Mouse (Mus musculus): ENCODE results near the gene Slc25a30. TPM values are rescaled to one million over a fixed set of nuclear protein-coding genes. Genes with fewer than 3 reads are reported as not detected.
A peak's percentile ranks its signal among the peaks of the same experiment; 100 is the strongest.

The Slc25a30 gene
- polyA plus RNA-seq (2011; ENCODE audit: insufficient read depth, insufficient read length, low read depth, missing spikeins): 70.6 and 73.3 TPM in 2 replicates

DNA sequence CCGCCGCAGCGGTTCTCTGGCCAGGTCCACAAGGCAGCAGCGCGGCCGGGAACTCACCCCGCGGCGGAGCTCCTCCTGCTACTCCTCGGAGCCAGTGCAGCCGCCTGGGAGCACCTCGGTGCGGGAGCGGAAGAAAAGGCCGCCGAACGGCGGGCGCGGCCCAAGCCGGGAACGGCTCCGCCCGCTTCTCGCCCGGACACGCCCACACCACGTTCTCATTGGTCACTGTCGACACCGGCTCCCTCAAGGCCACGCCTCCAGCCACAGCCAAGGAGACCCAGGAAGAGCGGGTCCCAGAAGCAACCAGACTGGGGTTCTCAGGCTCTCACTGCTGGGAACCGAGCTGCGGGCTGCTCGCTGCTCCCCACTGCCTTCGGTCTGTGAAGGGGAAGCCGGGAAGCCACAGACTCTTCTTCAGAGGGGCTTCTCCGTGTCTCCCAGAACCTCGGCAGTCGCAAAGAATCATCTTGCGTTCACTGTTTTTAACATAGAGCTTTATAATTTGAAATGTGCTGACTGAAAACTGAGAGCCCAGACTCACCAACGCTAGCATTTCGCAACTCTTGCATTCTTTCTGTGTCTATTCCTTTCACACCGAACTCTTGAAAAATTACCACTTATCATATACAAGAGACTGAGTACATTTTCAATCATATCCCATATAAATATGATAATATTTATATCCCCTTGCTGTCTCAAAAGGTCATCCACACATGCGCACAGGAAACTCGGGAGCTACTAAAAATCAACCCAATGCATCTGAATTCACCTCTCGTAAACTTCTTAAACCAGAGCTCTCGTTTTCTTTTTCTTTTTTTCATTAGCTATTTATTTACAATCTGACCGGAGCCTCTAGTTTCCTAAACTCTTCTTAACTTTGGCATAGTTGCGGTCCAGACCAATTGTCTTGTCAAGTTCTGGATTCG is at the start of gene Slc25a30:
Gene Slc25a30, minus strand, starts transcription at position 170 of the 926 bp plus-strand sequence.
- H3K27ac ChIP-seq (ENCODE audit: insufficient read depth, low read length): no peak within 1 kb of the TSS
- no peaks in the 10 kb centered on the region for H3K27me3 ChIP-seq (ENCODE audit: control insufficient read depth, insufficient read depth, low read length, poor library complexity, severe bottlenecking)
- peaks cover 1% of the 10 kb centered on the region; the same call in 1 of the 2 replicates for H3K36me3 ChIP-seq (ENCODE audit: control insufficient read depth, insufficient read depth, low read length, poor library complexity, severe bottlenecking)
- no peaks in the 10 kb centered on the region for H3K4me1 ChIP-seq (ENCODE audit: control insufficient read depth, insufficient read depth, low read length)
- peak within 1 kb of the TSS; percentile 73 for H3K4me3 ChIP-seq (ENCODE audit: low read depth, low read length)
- TF ChIP-seq EP300 (IDR thresholded peaks at IDR 0.05; ENCODE audit: insufficient read depth, low read depth, low read length) (no peak), POLR2A (IDR thresholded peaks at IDR 0.05; ENCODE audit: insufficient read depth, low read length) (peak; percentile 45)
- peak within 1 kb of the TSS; percentile 54 for H3K9ac ChIP-seq (ENCODE audit: low read depth, poor library complexity, severe bottlenecking)
- H3K9me3 ChIP-seq (replicated peaks; ENCODE audit: control insufficient read depth, insufficient read depth, low read length, poor library complexity, severe bottlenecking): no peaks in the 10 kb centered on the region

DNA sequence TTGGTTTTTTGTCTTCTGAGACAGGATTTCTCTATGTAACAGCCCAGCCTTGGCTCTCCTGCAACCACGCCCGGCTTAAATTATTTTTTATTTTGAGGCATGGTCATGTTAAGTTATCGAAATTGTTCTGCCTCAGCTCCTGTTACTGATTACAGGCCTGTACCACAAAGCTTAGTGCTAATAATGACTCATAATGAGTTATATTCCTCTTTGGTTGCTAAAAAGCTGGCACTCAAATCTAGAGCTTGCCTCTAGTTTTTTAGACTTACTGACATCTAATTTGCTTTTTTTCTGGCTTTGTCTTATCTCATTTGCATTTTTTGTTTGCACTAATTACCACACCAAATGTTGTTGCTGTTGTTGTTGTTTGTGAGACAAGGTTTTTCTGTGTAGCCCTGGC is 49.7 kb upstream of the Slc25a30 start:
- no peaks in the 10 kb centered on the region for H3K9me3 ChIP-seq (replicated peaks; ENCODE audit: control insufficient read depth, insufficient read depth, low read length, poor library complexity, severe bottlenecking)
- H3K4me3 ChIP-seq (ENCODE audit: low read depth, low read length): no peak overlapping the region
- H3K27ac ChIP-seq (ENCODE audit: insufficient read depth, low read length): no peak overlapping the region
- peaks cover 2% of the 10 kb centered on the region for H3K4me1 ChIP-seq (ENCODE audit: control insufficient read depth, insufficient read depth, low read length)
- no peaks in the 10 kb centered on the region for H3K27me3 ChIP-seq (ENCODE audit: control insufficient read depth, insufficient read depth, low read length, poor library complexity, severe bottlenecking)
- no peaks in the 10 kb centered on the region for H3K36me3 ChIP-seq (ENCODE audit: control insufficient read depth, insufficient read depth, low read length, poor library complexity, severe bottlenecking)
- TF ChIP-seq POLR2A (IDR thresholded peaks at IDR 0.05; ENCODE audit: insufficient read depth, low read length): no peak
- TF ChIP-seq CTCF (IDR thresholded peaks at IDR 0.05; ENCODE audit: low read depth, low read length): no peak
- TF ChIP-seq EP300 (IDR thresholded peaks at IDR 0.05; ENCODE audit: insufficient read depth, low read depth, low read length): no peak
- no peak overlapping the region for H3K9ac ChIP-seq (ENCODE audit: low read depth, poor library complexity, severe bottlenecking)

DNA sequence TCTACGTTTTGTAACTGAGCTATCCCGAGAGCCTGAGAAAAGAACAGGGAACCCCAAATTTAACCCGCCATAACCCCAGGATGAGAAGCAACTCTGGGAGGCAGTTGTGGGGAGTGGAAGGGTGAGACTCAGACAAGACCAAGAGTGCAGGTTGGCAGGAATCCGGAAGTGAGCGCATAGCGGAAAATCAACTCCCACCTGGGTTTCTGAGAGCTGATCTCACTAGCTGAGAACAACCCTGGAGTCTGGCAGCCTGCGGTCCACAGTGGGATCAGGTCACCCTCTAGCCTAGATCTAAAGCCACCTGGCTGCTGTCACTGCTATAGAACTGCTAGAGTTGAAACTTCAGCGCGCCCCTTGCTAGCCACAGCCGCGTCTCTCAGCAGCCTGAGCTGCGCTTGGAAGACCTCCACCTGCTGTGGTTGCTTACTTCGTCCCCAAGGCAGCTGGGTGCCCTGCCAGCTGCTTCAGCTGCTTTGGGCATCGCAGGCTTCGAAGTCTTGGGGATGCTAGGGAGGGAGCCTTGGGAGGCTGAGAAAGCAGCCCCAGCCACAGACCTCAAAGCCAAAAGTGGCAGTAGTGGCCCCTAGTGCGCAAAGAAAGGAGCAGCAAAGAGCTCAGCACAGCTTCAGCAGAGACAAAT is 48.0 kb upstream of the Slc25a30 start:
- no peaks in the 10 kb centered on the region for H3K9me3 ChIP-seq (replicated peaks; ENCODE audit: control insufficient read depth, insufficient read depth, low read length, poor library complexity, severe bottlenecking)
- H3K4me1 ChIP-seq (ENCODE audit: control insufficient read depth, insufficient read depth, low read length): peaks cover 2% of the 10 kb centered on the region
- H3K36me3 ChIP-seq (ENCODE audit: control insufficient read depth, insufficient read depth, low read length, poor library complexity, severe bottlenecking): no peaks in the 10 kb centered on the region
- peak overlapping the region; percentile 96 for H3K4me3 ChIP-seq (ENCODE audit: low read depth, low read length)
- TF ChIP-seq EP300 (IDR thresholded peaks at IDR 0.05; ENCODE audit: insufficient read depth, low read depth, low read length): no peak
- peak; percentile 28 for TF ChIP-seq CTCF (IDR thresholded peaks at IDR 0.05; ENCODE audit: low read depth, low read length)
- H3K27me3 ChIP-seq (ENCODE audit: control insufficient read depth, insufficient read depth, low read length, poor library complexity, severe bottlenecking): no peaks in the 10 kb centered on the region
- peak overlapping the region; percentile 59 for H3K27ac ChIP-seq (ENCODE audit: insufficient read depth, low read length)
- H3K9ac ChIP-seq (ENCODE audit: low read depth, poor library complexity, severe bottlenecking): peak overlapping the region; percentile 67

DNA sequence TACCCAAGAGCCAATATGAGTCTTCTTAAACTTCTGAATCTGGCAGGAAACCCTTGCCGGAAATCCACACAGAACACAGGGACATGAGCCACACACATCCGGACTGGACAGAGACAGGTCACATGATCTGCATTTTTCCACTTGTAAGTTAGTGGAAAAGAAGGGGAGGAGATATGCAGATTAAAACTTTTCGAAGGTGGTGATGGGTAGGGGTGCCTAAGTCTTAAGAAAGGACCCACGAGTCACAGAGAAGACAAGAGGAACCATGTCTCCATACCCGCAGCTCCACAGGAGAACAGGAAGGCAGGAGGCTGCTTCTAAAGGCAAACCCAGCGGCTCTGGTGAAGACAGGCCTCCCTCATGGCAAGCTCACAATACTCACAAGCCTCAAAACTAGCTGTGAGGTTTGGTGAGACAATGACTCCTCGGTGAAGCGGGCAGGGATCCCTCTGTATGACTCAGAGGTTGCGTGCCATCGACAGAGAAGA is 47.5 kb upstream of the Slc25a30 start:
- H3K9me3 ChIP-seq (replicated peaks; ENCODE audit: control insufficient read depth, insufficient read depth, low read length, poor library complexity, severe bottlenecking): no peaks in the 10 kb centered on the region
- no peaks in the 10 kb centered on the region for H3K27me3 ChIP-seq (ENCODE audit: control insufficient read depth, insufficient read depth, low read length, poor library complexity, severe bottlenecking)
- H3K4me3 ChIP-seq (ENCODE audit: low read depth, low read length): peak overlapping the region; percentile 96
- no peaks in the 10 kb centered on the region for H3K36me3 ChIP-seq (ENCODE audit: control insufficient read depth, insufficient read depth, low read length, poor library complexity, severe bottlenecking)
- H3K27ac ChIP-seq (ENCODE audit: insufficient read depth, low read length): peak overlapping the region; percentile 72
- TF ChIP-seq CTCF (IDR thresholded peaks at IDR 0.05; ENCODE audit: low read depth, low read length) (no peak), EP300 (IDR thresholded peaks at IDR 0.05; ENCODE audit: insufficient read depth, low read depth, low read length) (no peak), POLR2A (IDR thresholded peaks at IDR 0.05; ENCODE audit: insufficient read depth, low read length) (no peak)
- H3K9ac ChIP-seq (ENCODE audit: low read depth, poor library complexity, severe bottlenecking): peak overlapping the region; percentile 67
- H3K4me1 ChIP-seq (ENCODE audit: control insufficient read depth, insufficient read depth, low read length): peaks cover 2% of the 10 kb centered on the region

DNA sequence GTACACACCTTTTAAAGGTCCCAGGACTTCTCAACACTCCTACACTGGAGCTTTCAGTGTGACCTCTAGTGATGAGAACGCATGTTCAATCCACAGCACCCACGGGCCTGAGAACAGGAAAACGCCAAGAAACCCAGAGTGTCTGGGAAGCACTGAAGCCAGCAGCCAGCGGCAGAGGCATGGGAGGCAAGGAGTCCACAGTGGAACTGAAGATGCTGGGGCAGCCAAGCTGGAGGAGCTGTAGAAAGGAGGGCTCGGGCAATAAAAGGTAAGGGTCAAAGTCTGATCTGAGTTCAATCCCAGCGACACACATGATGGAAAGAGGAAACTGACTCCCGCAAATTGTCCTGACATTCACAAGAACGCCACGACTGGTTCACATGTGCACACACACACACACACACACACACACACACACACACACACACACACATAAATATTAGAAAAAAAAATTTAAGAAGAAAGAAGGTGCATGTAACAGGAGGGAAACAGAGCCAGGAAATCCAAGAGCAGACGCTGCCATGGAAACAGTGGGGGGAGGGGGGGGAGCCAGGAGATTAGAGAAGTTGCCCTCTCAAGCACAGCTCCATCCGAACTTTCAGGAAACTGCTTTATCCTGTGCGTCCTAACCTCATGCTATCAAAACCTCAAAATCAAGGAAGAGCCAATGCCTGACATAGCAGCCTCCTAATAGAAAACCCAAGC is 46.9 kb upstream of the Slc25a30 start:
- Histone ChIP-seq H3K36me3 (ENCODE audit: control insufficient read depth, insufficient read depth, low read length, poor library complexity, severe bottlenecking) (no peaks in the 10 kb centered on the region), H3K27me3 (ENCODE audit: control insufficient read depth, insufficient read depth, low read length, poor library complexity, severe bottlenecking) (no peaks in the 10 kb centered on the region), H3K27ac (ENCODE audit: insufficient read depth, low read length) (peak overlapping the region; percentile 72), H3K9me3 (replicated peaks; ENCODE audit: control insufficient read depth, insufficient read depth, low read length, poor library complexity, severe bottlenecking) (no peaks in the 10 kb centered on the region), H3K4me3 (ENCODE audit: low read depth, low read length) (peak overlapping the region; percentile 96), H3K4me1 (ENCODE audit: control insufficient read depth, insufficient read depth, low read length) (peaks cover 2% of the 10 kb centered on the region), H3K9ac (ENCODE audit: low read depth, poor library complexity, severe bottlenecking) (peak overlapping the region; percentile 67)
- TF ChIP-seq POLR2A (IDR thresholded peaks at IDR 0.05; ENCODE audit: insufficient read depth, low read length) (no peak), CTCF (IDR thresholded peaks at IDR 0.05; ENCODE audit: low read depth, low read length) (no peak), EP300 (IDR thresholded peaks at IDR 0.05; ENCODE audit: insufficient read depth, low read depth, low read length) (no peak)
